Mouse (Mus musculus) limb, embryonic 14.5 days (tissue): ENCODE data around the gene Slamf8. TPM values are rescaled to one million over a fixed set of nuclear protein-coding genes. Genes with fewer than 3 reads are reported as not detected.

Experiments
- ATAC-seq: fragments of 200-750 bp; cut with Nextera tagmentation; 2 replicates; pipeline ENCODE4 v1.8.0; 2017; ENCODE audit warnings: low read depth, moderate number of reproducible peaks, moderate TSS enrichment; ENCODE audit not compliant: low FRiP score
- DNase-seq: peaks from one replicate; pipeline ENCODE4 v3.0.0-alpha.2; 2015; ENCODE audit warnings: low spot score
- H3K27ac ChIP-seq: fragments of 300-500 bp; sonication (generic); replicated peaks from 2 replicates; pipeline ENCODE4 v1.5.1; 2014; ENCODE audit warnings: low read depth, mild to moderate bottlenecking, low read length, moderate library complexity, mixed read lengths
- H3K27me3 ChIP-seq: fragments of 300-500 bp; sonication (generic); 2 replicates; pipeline ENCODE4 v1.6.1; 2014; ENCODE audit warnings: low read length, mixed read lengths; ENCODE audit not compliant: control insufficient read depth, insufficient read depth
- H3K36me3 ChIP-seq: fragments of 300-500 bp; sonication (generic); 2 replicates; pipeline ENCODE4 v1.6.1; 2014; ENCODE audit warnings: mild to moderate bottlenecking, low read length, moderate library complexity, mixed read lengths; ENCODE audit not compliant: control insufficient read depth, insufficient read depth
- H3K4me1 ChIP-seq: fragments of 300-500 bp; sonication (generic); 2 replicates; pipeline ENCODE4 v1.6.1; 2014; ENCODE audit warnings: antibody characterized with exemption, low read length, mixed read lengths; ENCODE audit not compliant: control insufficient read depth, insufficient read depth
- H3K4me2 ChIP-seq: fragments of 300-500 bp; sonication (generic); replicated peaks from 2 replicates; pipeline ENCODE4 v1.6.1; 2014; ENCODE audit warnings: low read depth, mild to moderate bottlenecking, low read length, moderate library complexity; ENCODE audit not compliant: severe bottlenecking
- H3K4me3 ChIP-seq: fragments of 300-500 bp; sonication (generic); replicated peaks from 2 replicates; pipeline ENCODE4 v1.5.1; 2014; ENCODE audit warnings: low read length
- H3K9ac ChIP-seq: fragments of 300-500 bp; sonication (generic); 2 replicates; pipeline ENCODE4 v1.6.1; 2014; ENCODE audit warnings: mild to moderate bottlenecking, low read depth, low read length, moderate library complexity; ENCODE audit not compliant: severe bottlenecking
- H3K9me3 ChIP-seq: fragments of 300-500 bp; sonication (generic); 2 replicates; pipeline ENCODE4 v1.6.1; 2016; ENCODE audit warnings: low read length; ENCODE audit not compliant: control insufficient read depth
- POLR2A ChIP-seq: fragments of 200-500 bp; IDR thresholded peaks from 2 replicates; pipeline ENCODE4 v1.8.0; 2012; ENCODE audit warnings: inconsistent platforms, mild to moderate bottlenecking, moderate library complexity, borderline replicate concordance; ENCODE audit not compliant: insufficient read depth, insufficient read length; ENCODE audit errors: extremely low read depth
- WGBS: fragments of 180-500 bp; shearing (Covaris S2); extraction: QIAGEN DNeasy Blood & Tissue Kit; methylation state at CpG from one replicate; pipeline ENCODE4 v1.1.7; 2014; 5-methylcytosine and 5-hydroxymethylcytosine counted together
- polyA plus RNA-seq, 2 experiments: library from polyadenylated mRNA; depleted of rRNA in 1 of 2; stranded (reverse) in 1 of 2; unstranded in 1 of 2; fragments of >200 nt; fragmentation: Nextera tagmentation in 1 of 2; extraction: Ambion mirVana in 1 of 2; gene quantifications; 2 replicates each; pipeline versions ENCODE4 v1.2.1 to v1.2.3; 2012 to 2014

The Slamf8 gene
- polyA plus RNA-seq, 2 experiments: 0.30 TPM; not detected in 1

- H3K9ac ChIP-seq: no peak overlapping the region
- H3K4me2 ChIP-seq: no peak overlapping the region
- no peak overlapping the region for H3K27ac ChIP-seq
- no peaks in the 10 kb centered on the region for H3K9me3 ChIP-seq
- H3K36me3 ChIP-seq: no peaks in the 10 kb centered on the region
- no peak for ATAC-seq
- H3K27me3 ChIP-seq: no peaks in the 10 kb centered on the region
- H3K4me1 ChIP-seq: peaks cover 14% of the 10 kb centered on the region
- no peak for TF ChIP-seq POLR2A
- no peak overlapping the region for H3K4me3 ChIP-seq
- no peak for DNase-seq
- WGBS: 67% methylated on average over 4 of the region's 4 CpGs
Measured at GRCm38 (mm10) chr1:172615412-172615811, 25.0 kb upstream of the Slamf8 start.

GRCm38 (mm10) chr1:172614654-172615053 lies 24.3 kb upstream of the Slamf8 start:
- no peak for TF ChIP-seq POLR2A
- H3K27ac ChIP-seq: no peak overlapping the region
- ATAC-seq (no peak), DNase-seq (no peak)
- no peak overlapping the region for H3K4me2 ChIP-seq
- 87% methylated on average over 10 of the region's 10 CpGs for WGBS
- no peaks in the 10 kb centered on the region for H3K36me3 ChIP-seq
- H3K4me1 ChIP-seq: peaks cover 14% of the 10 kb centered on the region
- H3K9ac ChIP-seq: no peak overlapping the region
- no peak overlapping the region for H3K4me3 ChIP-seq
- no peaks in the 10 kb centered on the region for H3K9me3 ChIP-seq
- no peaks in the 10 kb centered on the region for H3K27me3 ChIP-seq

- Histone ChIP-seq H3K4me3 (no peak overlapping the region), H3K27ac (no peak overlapping the region), H3K9ac (no peak overlapping the region), H3K36me3 (no peaks in the 10 kb centered on the region), H3K9me3 (no peaks in the 10 kb centered on the region), H3K4me2 (no peak overlapping the region), H3K27me3 (no peaks in the 10 kb centered on the region), H3K4me1 (peaks cover 8% of the 10 kb centered on the region)
- DNase-seq: peak; percentile 21
- no peak for ATAC-seq
- TF ChIP-seq POLR2A: no peak
- WGBS: 45% methylated on average over 1 of the region's 1 CpGs
Measured at GRCm38 (mm10) chr1:172612745-172613144, 22.4 kb upstream of the Slamf8 start.

- Histone ChIP-seq H3K4me3 (no peak overlapping the region), H3K36me3 (no peaks in the 10 kb centered on the region), H3K27me3 (no peaks in the 10 kb centered on the region), H3K4me2 (no peak overlapping the region), H3K9me3 (no peaks in the 10 kb centered on the region), H3K4me1 (no peaks in the 10 kb centered on the region), H3K27ac (no peak overlapping the region), H3K9ac (no peak overlapping the region)
- TF ChIP-seq POLR2A: no peak
- 76% methylated on average over 10 of the region's 10 CpGs for WGBS
- DNase-seq (no peak), ATAC-seq (no peak)
Measured at GRCm38 (mm10) chr1:172611304-172611703, 20.9 kb upstream of the Slamf8 start.

- no peak for TF ChIP-seq POLR2A
- Histone ChIP-seq H3K36me3 (no peaks in the 10 kb centered on the region), H3K9ac (no peak within 1 kb of the TSS), H3K27ac (no peak within 1 kb of the TSS), H3K9me3 (no peaks in the 10 kb centered on the region), H3K4me2 (no peak within 1 kb of the TSS), H3K4me1 (no peaks in the 10 kb centered on the region), H3K4me3 (no peak within 1 kb of the TSS), H3K27me3 (no peaks in the 10 kb centered on the region)
- no peak for ATAC-seq
- WGBS: 73% methylated on average over 1 of the region's 1 CpGs
- DNase-seq: no peak
Measured at GRCm38 (mm10) chr1:172602326-172602725, 12.0 kb upstream of the Slamf8 start, which contains the start of gene Fcrl6. TSS of gene Fcrl6 (minus strand) at chr1:172602551.

GRCm38 (mm10) chr1:172594495-172594894 lies 4.1 kb upstream of the Slamf8 start:
- TF ChIP-seq POLR2A: no peak
- H3K4me2 ChIP-seq: no peak overlapping the region
- no peaks in the 10 kb centered on the region for H3K4me1 ChIP-seq
- ATAC-seq (no peak), DNase-seq (no peak)
- H3K36me3 ChIP-seq: no peaks in the 10 kb centered on the region
- no peak overlapping the region for H3K9ac ChIP-seq
- no peaks in the 10 kb centered on the region for H3K9me3 ChIP-seq
- H3K27ac ChIP-seq: no peak overlapping the region
- H3K4me3 ChIP-seq: no peak overlapping the region
- no peaks in the 10 kb centered on the region for H3K27me3 ChIP-seq
